Mouse (Mus musculus) ES-Bruce4 (cell line): Measurements from ENCODE around the gene Dynlt1c. TPM values are rescaled to one million over a fixed set of nuclear protein-coding genes. Genes with fewer than 3 reads are reported as not detected.
"Not testable (repeated sequence)": the region's sequence is repeated elsewhere in the genome, so short reads cannot be mapped to it uniquely, and the experiment has no call there.

Source experiments
- H3K27ac ChIP-seq: 2 replicates; pipeline ENCODE4 v1.5.1; 2012; ENCODE audit warnings: low read length, inconsistent platforms; ENCODE audit not compliant: insufficient read depth
- H3K27me3 ChIP-seq: 2 replicates; pipeline ENCODE4 v1.6.1; 2012; ENCODE audit warnings: mild to moderate bottlenecking, low read length, inconsistent platforms; ENCODE audit not compliant: control insufficient read depth, poor library complexity, insufficient read depth, severe bottlenecking
- H3K36me3 ChIP-seq: 2 replicates; pipeline ENCODE4 v1.6.1; 2012; ENCODE audit warnings: inconsistent platforms, mild to moderate bottlenecking, low read length, moderate library complexity; ENCODE audit not compliant: control insufficient read depth, poor library complexity, insufficient read depth, severe bottlenecking
- H3K4me1 ChIP-seq: one replicate; pipeline ENCODE4 v1.8.1; 2011; ENCODE audit warnings: low read length; ENCODE audit not compliant: control insufficient read depth, insufficient read depth
- H3K4me3 ChIP-seq: 2 replicates; pipeline ENCODE4 v1.5.1; 2011; ENCODE audit warnings: low read depth, mild to moderate bottlenecking, low read length
- H3K9ac ChIP-seq: 2 replicates; pipeline ENCODE4 v1.6.1; 2012; ENCODE audit warnings: low read depth, mild to moderate bottlenecking, inconsistent platforms; ENCODE audit not compliant: poor library complexity, severe bottlenecking
- H3K9me3 ChIP-seq: replicated peaks from 2 replicates; pipeline ENCODE4 v1.6.1; 2012; ENCODE audit warnings: mild to moderate bottlenecking, low read length, inconsistent platforms; ENCODE audit not compliant: control insufficient read depth, poor library complexity, insufficient read depth, severe bottlenecking
- polyA plus RNA-seq: library from polyadenylated mRNA; stranded (reverse); fragments of >200 nt; gene quantifications from 2 replicates; pipeline ENCODE4 v1.2.4, GENCODE M21; 2011; ENCODE audit warnings: low read depth; ENCODE audit not compliant: missing spikeins, insufficient read depth, insufficient read length

Gene Dynlt1c
- polyA plus RNA-seq, 1 experiment = 26.1 TPM

- H3K27me3 ChIP-seq, H3K36me3 ChIP-seq, H3K4me1 ChIP-seq, H3K9ac ChIP-seq, H3K27ac ChIP-seq, H3K9me3 ChIP-seq, H3K4me3 ChIP-seq: not testable (repeated sequence)
Observed at GRCm38 (mm10) chr17:6617689-6618400, 16.4 kb downstream of the Dynlt1c start.

GRCm38 (mm10) chr17:6619271-6619670, 17.8 kb downstream of the Dynlt1c start:
- H3K36me3 ChIP-seq, H3K4me3 ChIP-seq, H3K4me1 ChIP-seq, H3K27me3 ChIP-seq, H3K27ac ChIP-seq, H3K9ac ChIP-seq, H3K9me3 ChIP-seq: not testable (repeated sequence)

GRCm38 (mm10) chr17:6620035-6620434, 18.6 kb downstream of the Dynlt1c start:
- H3K4me3 ChIP-seq, H3K4me1 ChIP-seq, H3K9me3 ChIP-seq, H3K9ac ChIP-seq, H3K36me3 ChIP-seq, H3K27me3 ChIP-seq, H3K27ac ChIP-seq: not testable (repeated sequence)

- not testable (repeated sequence) for H3K36me3 ChIP-seq, H3K9me3 ChIP-seq, H3K27me3 ChIP-seq, H3K27ac ChIP-seq, H3K4me1 ChIP-seq, H3K4me3 ChIP-seq, H3K9ac ChIP-seq
Observed at GRCm38 (mm10) chr17:6620730-6621451, 19.4 kb downstream of the Dynlt1c start.

- H3K36me3 ChIP-seq, H3K9me3 ChIP-seq, H3K27ac ChIP-seq, H3K27me3 ChIP-seq, H3K4me3 ChIP-seq, H3K4me1 ChIP-seq, H3K9ac ChIP-seq: not testable (repeated sequence)
Observed at GRCm38 (mm10) chr17:6621976-6622375, 20.5 kb downstream of the Dynlt1c start.

- H3K4me1 ChIP-seq, H3K9ac ChIP-seq, H3K36me3 ChIP-seq, H3K27ac ChIP-seq, H3K9me3 ChIP-seq, H3K27me3 ChIP-seq, H3K4me3 ChIP-seq: not testable (repeated sequence)
Observed at GRCm38 (mm10) chr17:6624926-6625558, 23.6 kb downstream of the Dynlt1c start.

GRCm38 (mm10) chr17:6630398-6630797, 28.9 kb downstream of the Dynlt1c start:
- not testable (repeated sequence) for H3K4me1 ChIP-seq, H3K36me3 ChIP-seq, H3K9me3 ChIP-seq, H3K9ac ChIP-seq, H3K4me3 ChIP-seq, H3K27me3 ChIP-seq, H3K27ac ChIP-seq

- not testable (repeated sequence) for H3K27me3 ChIP-seq, H3K4me3 ChIP-seq, H3K4me1 ChIP-seq, H3K27ac ChIP-seq, H3K36me3 ChIP-seq, H3K9me3 ChIP-seq, H3K9ac ChIP-seq
Observed at GRCm38 (mm10) chr17:6632850-6633249, 31.4 kb downstream of the Dynlt1c start.

- not testable (repeated sequence) for H3K4me3 ChIP-seq, H3K36me3 ChIP-seq, H3K9ac ChIP-seq, H3K9me3 ChIP-seq, H3K4me1 ChIP-seq, H3K27me3 ChIP-seq, H3K27ac ChIP-seq
Observed at GRCm38 (mm10) chr17:6635781-6636180, 34.3 kb downstream of the Dynlt1c start.
